Mouse (Mus musculus) heart, embryonic 12.5 days (tissue): ENCODE measurements around the gene Adcy3. TPM values are rescaled to one million over a fixed set of nuclear protein-coding genes. Genes with fewer than 3 reads are reported as not detected.
A peak's percentile ranks its signal among the peaks of the same experiment; 100 is the strongest.

ENCODE experiments used
- ATAC-seq: fragments of 200-750 bp; cut with Nextera tagmentation; 2 replicates; pipeline ENCODE4 v1.8.0; 2017; ENCODE audit warnings: moderate TSS enrichment, moderate library complexity; ENCODE audit not compliant: insufficient number of reproducible peaks, low FRiP score
- H3K27ac ChIP-seq: fragments of 300-500 bp; sonication (generic); 2 replicates; pipeline ENCODE4 v1.5.1; 2016; ENCODE audit warnings: mild to moderate bottlenecking, moderate library complexity; ENCODE audit not compliant: poor library complexity, severe bottlenecking
- H3K27me3 ChIP-seq: fragments of 300-500 bp; sonication (generic); replicated peaks from 2 replicates; pipeline ENCODE4 v1.6.1; 2016; ENCODE audit warnings: mild to moderate bottlenecking, moderate library complexity
- H3K36me3 ChIP-seq: fragments of 300-500 bp; sonication (generic); 2 replicates; pipeline ENCODE4 v1.6.1; 2016; ENCODE audit warnings: mild to moderate bottlenecking, moderate library complexity
- H3K4me1 ChIP-seq: fragments of 300-500 bp; sonication (generic); replicated peaks from 2 replicates; pipeline ENCODE4 v1.6.1; 2016; ENCODE audit warnings: mild to moderate bottlenecking
- H3K4me2 ChIP-seq: fragments of 300-500 bp; sonication (generic); 2 replicates; pipeline ENCODE4 v1.6.1; 2016; ENCODE audit warnings: mild to moderate bottlenecking, moderate library complexity
- H3K4me3 ChIP-seq: fragments of 300-500 bp; sonication (generic); 2 replicates; pipeline ENCODE4 v1.5.1; 2016; ENCODE audit warnings: mild to moderate bottlenecking
- H3K9ac ChIP-seq: fragments of 300-500 bp; sonication (generic); 2 replicates; pipeline ENCODE4 v1.6.1; 2016; ENCODE audit warnings: mild to moderate bottlenecking, moderate library complexity
- H3K9me3 ChIP-seq: fragments of 300-500 bp; sonication (generic); replicated peaks from 2 replicates; pipeline ENCODE4 v1.6.1; 2016; ENCODE audit warnings: mild to moderate bottlenecking, moderate library complexity
- WGBS: fragments of 180-500 bp; shearing (Covaris S2); methylation state at CpG from one replicate; pipeline ENCODE4 v1.1.7; 2016; 5-methylcytosine and 5-hydroxymethylcytosine counted together
- polyA plus RNA-seq: library from polyadenylated mRNA; unstranded; fragments of >200 nt; fragmentation: Nextera tagmentation; extraction: Ambion mirVana; gene quantifications from 2 replicates; pipeline ENCODE4 v1.2.1, GENCODE M21; 2016

Adcy3 gene
- polyA plus RNA-seq, 1 experiment from 2014 or later = 7.8 TPM

DNA sequence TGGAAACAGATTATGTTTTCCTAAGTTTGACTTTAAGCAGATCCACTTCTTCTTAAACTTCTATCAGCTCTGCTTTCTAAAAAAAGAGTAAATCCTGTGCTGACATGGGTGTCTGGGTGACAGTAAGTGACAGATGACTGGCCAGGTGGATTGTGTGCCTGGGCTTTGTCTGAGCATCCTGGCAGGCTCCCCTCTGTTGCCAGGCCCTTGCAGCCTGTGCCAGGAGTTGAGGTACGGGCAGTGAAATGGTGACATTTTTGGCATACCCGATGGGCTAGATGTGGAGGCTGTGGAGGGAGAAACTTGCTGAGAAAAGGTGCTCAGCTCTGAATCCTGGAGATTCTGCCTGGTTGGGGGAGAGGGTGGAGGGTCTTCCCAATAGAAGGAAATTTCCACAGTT is 24.6 kb downstream of the Adcy3 start:
- H3K9ac ChIP-seq = no peak overlapping the region
- 37% methylated on average over 2 of the region's 2 CpGs for WGBS
- H3K4me3 ChIP-seq = no peak overlapping the region
- no peaks in the 10 kb centered on the region for H3K9me3 ChIP-seq
- H3K4me2 ChIP-seq = no peak overlapping the region
- H3K4me1 ChIP-seq = peaks cover 7% of the 10 kb centered on the region; the same call in 1 of the 2 replicates
- ATAC-seq = no peak
- H3K27me3 ChIP-seq = no peaks in the 10 kb centered on the region
- no peak overlapping the region for H3K27ac ChIP-seq
- H3K36me3 ChIP-seq = no peaks in the 10 kb centered on the region

DNA sequence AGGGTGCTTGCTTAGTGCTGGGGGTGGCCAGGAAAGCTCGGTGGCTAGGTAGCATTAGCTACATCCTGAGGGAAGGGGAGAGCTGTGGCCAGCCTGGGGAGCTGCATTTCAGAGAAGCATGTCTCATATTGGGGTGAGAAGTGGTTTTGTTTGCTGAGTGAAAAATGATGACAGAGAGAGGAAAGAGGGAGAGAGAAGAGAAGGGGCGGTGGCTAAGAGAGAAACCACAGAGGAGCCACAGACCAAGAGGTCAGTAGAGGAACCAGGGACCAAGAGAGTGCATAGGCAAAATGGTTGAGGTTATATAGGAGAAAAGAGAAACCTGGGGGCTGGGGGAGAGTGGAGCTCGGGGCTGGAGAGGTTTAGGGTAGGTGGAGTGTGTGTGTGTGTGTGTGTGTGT is 25.3 kb downstream of the Adcy3 start:
- Histone ChIP-seq H3K9me3 (no peaks in the 10 kb centered on the region), H3K9ac (no peak overlapping the region), H3K4me1 (peaks cover 7% of the 10 kb centered on the region; the same call in 1 of the 2 replicates), H3K27ac (no peak overlapping the region), H3K4me2 (no peak overlapping the region), H3K36me3 (no peaks in the 10 kb centered on the region), H3K4me3 (no peak overlapping the region), H3K27me3 (no peaks in the 10 kb centered on the region)
- ATAC-seq = no peak
- WGBS = 76% methylated on average over 3 of the region's 3 CpGs

GRCm38 (mm10) chr12:4158868-4159632 is 26.1 kb downstream of the Adcy3 start:
- Histone ChIP-seq H3K9ac (no peak overlapping the region), H3K27me3 (no peaks in the 10 kb centered on the region), H3K4me2 (no peak overlapping the region), H3K27ac (no peak overlapping the region), H3K4me3 (no peak overlapping the region), H3K4me1 (peaks cover 7% of the 10 kb centered on the region; the same call in 1 of the 2 replicates), H3K9me3 (no peaks in the 10 kb centered on the region), H3K36me3 (no peaks in the 10 kb centered on the region)
- WGBS = 90% methylated on average over 7 of the region's 7 CpGs
- ATAC-seq = no peak

DNA sequence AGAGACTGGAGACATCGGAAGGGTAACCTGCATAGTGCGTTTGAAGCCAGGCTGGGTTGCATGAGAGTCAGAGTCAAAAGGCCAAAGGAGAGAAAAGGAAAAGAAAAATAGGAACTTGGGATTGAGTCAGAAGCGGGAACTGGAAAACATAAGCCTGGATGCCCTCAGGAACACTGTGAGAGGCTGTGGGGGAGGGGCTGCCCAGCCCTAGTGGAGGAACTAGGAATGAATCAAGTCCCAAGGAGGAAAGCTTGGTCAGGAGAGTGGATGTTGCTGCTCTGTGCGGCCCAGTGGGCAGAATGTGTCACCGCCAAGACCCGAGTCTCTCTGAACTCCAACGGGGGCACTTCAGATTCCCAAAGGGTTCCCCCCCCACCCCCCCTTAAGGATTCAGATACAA is 27.4 kb downstream of the Adcy3 start:
- Histone ChIP-seq H3K4me3 (no peak overlapping the region), H3K36me3 (no peaks in the 10 kb centered on the region), H3K4me2 (no peak overlapping the region), H3K4me1 (peaks cover 5% of the 10 kb centered on the region; the same call in 1 of the 2 replicates), H3K9ac (no peak overlapping the region), H3K27me3 (no peaks in the 10 kb centered on the region), H3K27ac (no peak overlapping the region), H3K9me3 (no peaks in the 10 kb centered on the region)
- ATAC-seq = peak; percentile 42; the same call in 1 of the 2 replicates
- 57% methylated on average over 7 of the region's 7 CpGs for WGBS

GRCm38 (mm10) chr12:4162886-4163285 is 30.0 kb downstream of the Adcy3 start:
- Histone ChIP-seq H3K27ac (no peak overlapping the region), H3K4me2 (no peak overlapping the region), H3K4me1 (no peaks in the 10 kb centered on the region), H3K9me3 (no peaks in the 10 kb centered on the region), H3K36me3 (no peaks in the 10 kb centered on the region), H3K9ac (no peak overlapping the region), H3K27me3 (no peaks in the 10 kb centered on the region), H3K4me3 (no peak overlapping the region)
- ATAC-seq = no peak
- WGBS = 37% methylated on average over 2 of the region's 2 CpGs

- Histone ChIP-seq H3K27me3 (no peaks in the 10 kb centered on the region), H3K4me3 (no peak overlapping the region), H3K27ac (no peak overlapping the region), H3K9me3 (no peaks in the 10 kb centered on the region), H3K36me3 (no peaks in the 10 kb centered on the region), H3K9ac (no peak overlapping the region), H3K4me1 (no peaks in the 10 kb centered on the region), H3K4me2 (no peak overlapping the region)
- no peak for ATAC-seq
- 69% methylated on average over 3 of the region's 3 CpGs for WGBS
Observed at GRCm38 (mm10) chr12:4166970-4167369, 34.1 kb downstream of the Adcy3 start.

DNA sequence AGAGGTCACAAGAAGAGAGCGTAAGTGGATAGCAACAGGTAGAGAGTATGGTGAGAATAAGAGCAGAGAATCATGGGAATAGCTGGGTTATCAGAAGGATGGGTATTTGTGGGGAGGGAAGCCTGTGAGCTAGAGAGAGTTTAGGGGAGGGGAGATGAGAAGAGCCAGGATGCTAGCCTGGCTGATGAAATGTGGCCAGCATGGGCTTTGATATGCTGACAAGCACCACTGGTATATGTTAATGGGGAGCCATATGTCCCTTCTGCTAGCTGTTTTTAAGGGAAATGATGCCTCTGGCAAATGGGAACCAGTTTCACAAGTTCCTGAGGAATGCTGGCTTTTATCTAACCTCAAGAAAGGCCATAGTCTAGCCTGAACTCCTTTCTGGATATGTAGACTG is 36.2 kb downstream of the Adcy3 start:
- H3K27me3 ChIP-seq = no peaks in the 10 kb centered on the region
- H3K4me2 ChIP-seq = no peak overlapping the region
- H3K4me3 ChIP-seq = no peak overlapping the region
- ATAC-seq = no peak
- WGBS = 91% methylated on average over 1 of the region's 1 CpGs
- no peaks in the 10 kb centered on the region for H3K4me1 ChIP-seq
- H3K36me3 ChIP-seq = no peaks in the 10 kb centered on the region
- no peak overlapping the region for H3K9ac ChIP-seq
- no peaks in the 10 kb centered on the region for H3K9me3 ChIP-seq
- no peak overlapping the region for H3K27ac ChIP-seq

- Histone ChIP-seq H3K4me3 (no peak overlapping the region), H3K4me2 (no peak overlapping the region)
- 78% methylated on average over 5 of the region's 5 CpGs for WGBS
Observed at GRCm38 (mm10) chr12:4169622-4170021, 36.7 kb downstream of the Adcy3 start.

GRCm38 (mm10) chr12:4173108-4173790 is 40.3 kb downstream of the Adcy3 start:
- Histone ChIP-seq H3K4me1 (no peaks in the 10 kb centered on the region), H3K36me3 (0 out of 2 replicates have a peak, but pooled peaks cover 3% of the 10 kb centered on the region), H3K9ac (no peak overlapping the region), H3K4me2 (no peak overlapping the region), H3K4me3 (no peak overlapping the region), H3K9me3 (no peaks in the 10 kb centered on the region), H3K27me3 (no peaks in the 10 kb centered on the region), H3K27ac (no peak overlapping the region)
- no peak for ATAC-seq
- WGBS = 85% methylated on average over 15 of the region's 15 CpGs

More at GRCm38 (mm10) chr12:4169622-4170021, 36.7 kb downstream of the Adcy3 start:
- ATAC-seq = no peak
- no peak overlapping the region for H3K9ac ChIP-seq
- H3K36me3 ChIP-seq = no peaks in the 10 kb centered on the region
- H3K27me3 ChIP-seq = no peaks in the 10 kb centered on the region
- no peaks in the 10 kb centered on the region for H3K4me1 ChIP-seq
- no peak overlapping the region for H3K27ac ChIP-seq
- H3K9me3 ChIP-seq = no peaks in the 10 kb centered on the region

DNA sequence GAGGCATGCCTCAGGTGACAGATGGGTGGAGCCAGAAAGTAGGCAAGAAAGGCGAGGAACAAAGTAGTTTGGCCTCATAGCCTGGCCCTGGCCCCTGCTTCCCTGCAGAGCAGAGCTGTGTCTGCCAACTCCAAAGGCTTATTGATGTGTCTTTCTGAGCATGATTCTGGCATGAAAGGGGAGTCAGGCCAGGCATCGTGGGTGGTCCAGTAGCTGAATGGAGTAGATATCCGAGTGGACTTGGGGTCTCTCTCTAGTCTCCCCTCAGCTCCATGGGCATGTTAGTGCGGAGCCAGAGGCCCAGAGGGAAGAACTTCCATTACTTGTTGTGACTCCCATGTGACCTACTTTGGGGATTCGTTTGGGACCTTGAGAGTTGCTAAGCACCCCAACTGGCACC is 45.9 kb downstream of the Adcy3 start:
- Histone ChIP-seq H3K4me1 (no peaks in the 10 kb centered on the region), H3K27ac (no peak overlapping the region), H3K4me2 (no peak overlapping the region), H3K9ac (no peak overlapping the region), H3K36me3 (0 out of 2 replicates have a peak, but pooled peaks cover 3% of the 10 kb centered on the region), H3K27me3 (no peaks in the 10 kb centered on the region), H3K4me3 (no peak overlapping the region), H3K9me3 (no peaks in the 10 kb centered on the region)
- 73% methylated on average over 5 of the region's 5 CpGs for WGBS
- ATAC-seq = no peak

DNA sequence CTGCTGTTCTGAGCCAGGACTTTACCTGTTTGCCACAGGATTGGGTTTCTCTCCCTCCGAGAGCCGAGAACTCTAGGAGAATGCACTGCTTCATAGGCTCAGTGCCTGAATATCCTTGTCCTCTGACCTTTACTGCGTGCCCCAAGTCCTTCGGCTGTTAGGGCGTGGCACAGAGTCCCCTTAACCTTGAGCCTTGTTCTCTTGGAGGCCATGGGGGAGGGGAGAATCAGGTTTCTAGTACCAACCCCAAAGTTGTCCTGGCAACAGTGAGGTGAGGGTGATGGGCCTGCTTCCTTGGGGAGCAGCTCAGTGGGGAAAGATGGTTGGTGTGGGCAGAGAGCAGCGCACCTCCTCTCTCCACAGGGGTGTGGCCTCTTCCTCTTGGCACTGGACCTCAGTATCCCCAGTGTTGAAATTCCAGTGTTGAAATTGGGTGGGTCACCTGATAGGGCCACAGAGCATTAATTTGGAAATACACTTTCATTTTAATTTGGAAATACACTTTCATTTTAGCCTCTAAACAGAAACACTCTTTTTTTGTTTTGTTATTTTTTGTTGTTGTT is 46.8 kb downstream of the Adcy3 start:
- H3K4me1 ChIP-seq = no peaks in the 10 kb centered on the region
- WGBS = 75% methylated on average over 6 of the region's 6 CpGs
- no peak overlapping the region for H3K27ac ChIP-seq
- H3K9me3 ChIP-seq = no peaks in the 10 kb centered on the region
- no peaks in the 10 kb centered on the region for H3K27me3 ChIP-seq
- H3K9ac ChIP-seq = no peak overlapping the region
- no peak for ATAC-seq
- 0 out of 2 replicates have a peak, but pooled peaks cover 3% of the 10 kb centered on the region for H3K36me3 ChIP-seq
- H3K4me2 ChIP-seq = no peak overlapping the region
- no peak overlapping the region for H3K4me3 ChIP-seq
